Mouse (Mus musculus): ENCODE data around the gene Appl1.

- no peak for TF ChIP-seq TAL1 (IDR thresholded peaks at IDR 0.05; ENCODE audit: low read length)
- TF ChIP-seq GATA1 (IDR thresholded peaks at IDR 0.05; ENCODE audit: low read length) = no peak
Measured at GRCm38 (mm10) chr14:26975490-26975889, 4.5 kb upstream of the Appl1 start.

Measured in erythroblast, embryonic 14.5 days (primary cell).